Mouse (Mus musculus) thymus, postnatal 0 days (tissue): Measurements from ENCODE around the gene Gpr61. TPM values are rescaled to one million over a fixed set of nuclear protein-coding genes. Genes with fewer than 3 reads are reported as not detected.

ENCODE experiments used
- DNase-seq: peaks from one replicate; pipeline ENCODE4 v3.0.0-alpha.2; 2015; ENCODE audit warnings: low spot score
- polyA plus RNA-seq: library from polyadenylated mRNA; unstranded; fragments of >200 nt; fragmentation: Nextera tagmentation; extraction: Ambion mirVana; gene quantifications from 2 replicates; pipeline ENCODE4 v1.2.1, GENCODE M21; 2015

The Gpr61 gene
- polyA plus RNA-seq = 0.05 TPM in 1 of 2 replicates, not detected in the other

DNA sequence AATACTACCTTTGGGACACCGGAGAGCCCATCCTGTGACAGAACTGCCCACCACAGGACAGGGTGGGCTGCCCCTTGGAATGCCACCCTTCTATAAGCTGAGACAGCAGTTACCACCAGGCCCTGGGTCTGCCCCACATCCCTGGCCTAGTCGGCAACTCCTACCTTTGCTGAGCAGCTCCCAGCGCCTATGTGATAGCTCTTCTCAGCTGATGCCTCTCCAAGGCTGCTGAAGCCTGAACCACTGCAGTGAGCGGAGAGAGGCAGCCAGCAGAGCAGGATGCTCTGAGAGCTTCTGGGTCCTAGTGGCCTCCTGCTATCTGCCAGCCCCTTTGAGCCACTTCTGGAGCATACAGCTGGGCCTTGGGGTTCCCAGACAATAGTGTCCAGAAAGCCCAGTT is at the start of gene Gpr61:
TSS of gene Gpr61 (minus strand) at position 227 of the 400 bp plus-strand sequence.
- DNase-seq = no peak

DNA sequence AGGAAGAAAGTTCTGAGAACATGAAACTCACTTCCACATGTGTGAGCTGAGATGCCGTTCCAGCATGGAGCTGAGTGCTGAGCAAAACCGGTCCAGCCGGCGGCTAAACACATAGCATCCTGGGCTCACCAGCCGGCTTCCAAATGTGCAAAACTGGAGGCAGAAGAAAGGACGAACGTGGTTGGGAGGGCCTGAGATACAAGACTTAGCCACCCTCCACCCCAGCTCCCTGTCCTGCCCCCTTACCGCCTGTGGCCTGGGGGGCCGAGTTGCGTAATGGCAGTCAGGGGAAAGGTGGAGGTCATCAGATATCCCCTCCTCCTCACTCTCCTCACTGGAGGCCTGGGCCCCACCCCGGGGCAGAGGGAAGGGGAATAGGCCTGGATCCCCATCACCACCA is 49.8 kb upstream of the Gpr61 start:
- DNase-seq = no peak

- DNase-seq = peak; percentile 65
These were observed 49.1 kb upstream of the Gpr61 start for GRCm38 (mm10) chr3:108203621-108204325.

GRCm38 (mm10) chr3:108203212-108203611 is 48.5 kb upstream of the Gpr61 start:
- no peak for DNase-seq

DNA sequence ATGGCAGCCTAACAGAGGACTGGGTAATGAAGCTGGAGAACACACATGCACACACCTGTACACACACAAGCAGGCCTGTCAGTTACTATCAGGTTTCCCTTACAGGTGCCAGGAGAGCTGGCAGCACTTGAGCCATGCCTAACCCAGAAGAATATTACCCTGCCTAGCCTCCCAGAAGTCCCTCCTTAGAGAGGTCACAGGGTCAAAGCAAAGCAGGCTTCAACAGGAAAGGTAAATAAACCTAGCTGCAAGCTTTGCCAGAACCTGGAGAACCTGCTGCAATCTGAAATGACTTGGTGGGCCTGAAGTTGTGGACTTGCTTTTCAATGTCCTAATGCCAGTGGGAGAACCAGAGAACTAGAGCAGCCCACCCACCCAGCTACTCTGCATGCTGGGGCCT is 47.8 kb upstream of the Gpr61 start:
- DNase-seq = no peak

GRCm38 (mm10) chr3:108200329-108201323 is 45.9 kb upstream of the Gpr61 start, which contains the start of gene Cyb561d1:
Cyb561d1 (minus strand) TSS chr3:108201212.
- peak; percentile 95 for DNase-seq

- no peak for DNase-seq
These were observed 44.5 kb upstream of the Gpr61 start for GRCm38 (mm10) chr3:108199231-108199630.

- no peak for DNase-seq
These were observed 42.4 kb upstream of the Gpr61 start for GRCm38 (mm10) chr3:108197066-108197497.

DNA sequence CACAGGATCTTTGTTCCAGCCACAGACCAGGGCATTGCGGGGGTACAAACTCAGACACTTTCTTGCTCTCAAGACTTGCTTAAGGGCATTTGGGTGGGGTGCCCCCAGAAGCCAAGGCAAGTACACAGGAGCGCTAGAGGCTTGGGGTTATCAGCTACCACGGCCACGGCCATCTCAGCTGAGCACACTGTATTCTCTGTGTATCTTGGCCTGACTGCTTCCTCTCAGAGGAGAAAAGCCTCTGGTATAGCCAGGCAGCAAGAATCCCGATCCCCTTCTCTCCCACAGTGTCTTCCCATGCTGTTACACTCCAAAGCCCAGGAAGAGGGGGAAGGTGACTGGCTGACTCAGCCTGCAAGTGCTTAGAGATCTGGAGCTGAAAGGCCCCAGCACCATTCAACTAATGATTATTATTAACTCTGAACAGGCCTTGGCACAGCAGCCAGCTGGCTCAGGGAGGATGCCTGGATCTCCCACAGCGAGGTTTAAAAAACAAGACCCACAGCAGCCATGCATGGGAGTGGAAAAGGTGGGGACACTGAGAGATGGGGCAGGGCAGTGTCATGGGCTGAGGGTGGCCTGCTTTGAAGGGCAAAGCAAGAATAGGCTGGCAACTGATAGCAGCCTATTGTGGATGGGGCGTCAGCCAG is 41.4 kb upstream of the Gpr61 start:
- DNase-seq = no peak

DNA sequence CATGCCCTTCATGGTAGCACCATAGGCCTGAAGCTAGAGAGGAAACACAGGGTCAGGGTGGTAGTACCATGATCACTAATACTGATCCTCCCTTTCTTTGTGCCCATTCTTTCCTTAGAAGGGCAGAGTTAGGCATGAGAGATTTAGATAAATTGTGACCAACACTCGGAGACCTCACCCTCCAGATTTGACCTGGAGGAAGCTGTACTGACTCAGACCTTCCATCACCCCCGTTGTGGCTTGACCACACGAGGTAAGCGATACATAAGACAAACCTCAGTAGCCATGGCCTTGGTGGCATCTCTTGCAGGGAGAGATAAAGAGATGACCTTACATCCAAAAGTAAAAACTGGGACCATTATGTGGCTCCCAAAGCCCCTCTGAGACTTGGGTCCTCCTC is 40.6 kb upstream of the Gpr61 start:
- DNase-seq = no peak

DNA sequence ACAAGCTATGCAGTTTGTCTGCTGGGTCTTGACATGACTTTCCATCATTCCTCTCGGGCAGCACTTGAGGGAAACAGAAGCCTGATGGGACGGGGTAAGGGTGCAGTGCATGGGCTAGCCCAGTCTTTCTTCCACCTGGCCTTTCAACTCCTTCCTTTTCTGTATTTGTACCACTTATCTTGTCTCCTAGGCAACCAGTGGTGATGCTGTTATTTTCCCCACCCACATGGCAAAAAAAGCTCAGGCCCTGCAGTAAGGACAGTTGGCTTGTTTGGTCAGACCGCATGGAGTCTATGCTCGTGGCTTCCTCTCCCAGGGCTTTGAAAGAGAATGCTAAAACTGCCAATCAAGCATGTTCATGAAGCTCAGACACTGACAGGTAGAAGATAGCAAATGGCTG is 39.0 kb upstream of the Gpr61 start:
- no peak for DNase-seq

- no peak for DNase-seq
These were observed 35.2 kb upstream of the Gpr61 start for GRCm38 (mm10) chr3:108189897-108190296.

DNA sequence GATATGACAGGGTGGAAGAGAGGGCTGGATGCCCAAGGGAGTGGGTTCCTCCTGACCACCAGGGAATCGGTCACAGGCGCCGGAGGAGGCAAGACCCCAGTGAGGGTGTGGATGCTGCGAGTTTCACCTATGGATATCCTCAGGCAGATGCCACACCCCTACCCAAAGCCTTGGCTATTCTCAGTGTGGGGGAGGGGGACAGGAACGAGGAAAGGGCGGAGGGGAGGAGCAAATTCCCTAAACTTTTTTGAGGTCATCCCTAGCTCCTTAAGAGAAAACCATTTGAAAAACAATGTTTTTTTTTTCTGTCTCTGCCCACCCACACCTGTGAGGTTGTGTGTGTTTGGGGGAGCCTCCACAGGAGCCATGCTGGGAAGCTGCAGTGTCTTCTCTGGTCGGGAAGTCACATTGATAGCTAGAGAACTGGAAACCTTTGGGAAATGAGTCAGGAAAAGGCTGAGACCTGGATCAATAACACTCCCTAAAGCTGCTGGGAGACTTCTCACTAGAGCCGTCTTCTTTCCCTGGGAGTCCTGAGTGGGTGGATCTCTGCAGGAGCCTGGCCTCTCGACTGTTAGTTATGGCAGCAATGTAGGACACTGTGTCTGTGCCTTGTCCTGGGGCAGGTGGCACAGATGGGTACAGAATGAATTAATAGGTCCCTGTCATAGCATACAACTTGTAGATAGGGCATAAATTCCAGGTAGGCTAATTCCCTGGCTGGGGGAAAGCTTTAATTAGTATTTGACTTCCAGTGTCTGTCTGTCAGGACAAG is 34.2 kb upstream of the Gpr61 start:
- DNase-seq = no peak

- DNase-seq = no peak
These were observed 32.6 kb upstream of the Gpr61 start for GRCm38 (mm10) chr3:108187111-108187795.

DNA sequence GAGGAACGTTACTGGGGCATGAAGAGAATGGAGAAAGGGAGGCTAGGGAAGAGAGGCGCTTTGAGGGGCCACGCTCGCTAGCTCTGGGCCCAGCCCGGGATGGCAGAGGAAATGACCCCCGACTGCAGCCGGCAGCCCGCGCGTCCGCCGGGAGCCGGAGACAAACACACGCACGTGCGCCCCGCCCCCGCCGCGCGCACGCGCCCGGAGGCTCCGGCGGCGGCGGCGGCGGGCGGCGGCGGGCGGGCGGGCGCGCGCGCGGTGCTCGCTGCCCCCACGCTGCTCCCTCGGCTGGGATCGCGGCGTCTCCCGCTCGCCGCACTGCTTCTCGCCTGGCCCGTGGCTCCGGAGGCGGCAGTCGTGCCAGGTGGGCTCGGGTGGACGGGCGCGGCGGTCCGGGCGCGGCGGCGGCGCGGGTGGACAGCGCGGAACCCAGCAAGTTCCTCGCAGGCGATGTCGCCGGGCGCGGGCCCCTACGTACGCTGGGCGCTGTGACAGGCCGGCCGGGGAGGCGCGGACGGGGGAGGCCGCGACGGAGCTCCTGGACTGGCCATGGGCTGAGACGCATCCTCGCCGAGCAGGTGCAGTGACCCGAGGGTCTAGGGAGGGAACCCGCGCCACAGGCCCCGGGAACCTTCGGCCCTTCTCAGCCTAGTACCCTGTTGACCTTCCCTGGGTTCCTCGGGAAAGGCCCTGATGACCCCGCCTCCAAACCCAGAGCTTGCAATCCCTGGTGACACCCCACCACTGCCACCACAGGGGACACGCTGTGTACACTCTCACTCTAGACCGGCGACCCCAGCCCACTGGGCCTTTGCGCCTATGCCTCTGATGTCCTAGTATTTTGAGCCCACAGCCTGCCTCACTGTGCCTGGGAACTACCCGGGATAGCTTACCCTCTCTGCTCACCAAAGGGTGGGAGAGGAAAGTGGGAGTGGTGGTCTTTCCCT is 31.7 kb upstream of the Gpr61 start, which contains the start of gene Amigo1:
TSS of gene Amigo1 (plus strand) at position 238 of the 950 bp plus-strand sequence.
- DNase-seq = peak; percentile 65

GRCm38 (mm10) chr3:108185460-108186097 is 30.9 kb upstream of the Gpr61 start:
- DNase-seq = no peak

DNA sequence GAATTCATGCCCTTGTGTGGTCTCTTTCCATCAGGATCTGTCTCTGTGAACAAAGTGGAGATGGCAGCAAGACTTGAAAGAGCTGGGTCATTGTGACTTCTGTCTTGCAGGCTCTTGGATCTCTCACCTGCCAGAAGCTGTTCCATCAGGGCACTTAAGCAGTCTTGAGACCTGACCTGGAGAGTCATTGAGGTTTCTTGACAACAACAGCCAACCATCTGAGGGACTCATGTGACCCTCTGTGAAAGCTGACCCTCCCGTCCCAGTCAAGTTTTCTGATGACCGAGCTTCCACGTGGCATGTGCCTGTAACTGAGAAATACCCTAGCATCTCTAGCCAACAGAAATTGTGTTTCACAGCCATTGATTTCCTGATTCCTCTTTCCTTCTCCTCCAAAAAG is 30.1 kb upstream of the Gpr61 start:
- no peak for DNase-seq

DNA sequence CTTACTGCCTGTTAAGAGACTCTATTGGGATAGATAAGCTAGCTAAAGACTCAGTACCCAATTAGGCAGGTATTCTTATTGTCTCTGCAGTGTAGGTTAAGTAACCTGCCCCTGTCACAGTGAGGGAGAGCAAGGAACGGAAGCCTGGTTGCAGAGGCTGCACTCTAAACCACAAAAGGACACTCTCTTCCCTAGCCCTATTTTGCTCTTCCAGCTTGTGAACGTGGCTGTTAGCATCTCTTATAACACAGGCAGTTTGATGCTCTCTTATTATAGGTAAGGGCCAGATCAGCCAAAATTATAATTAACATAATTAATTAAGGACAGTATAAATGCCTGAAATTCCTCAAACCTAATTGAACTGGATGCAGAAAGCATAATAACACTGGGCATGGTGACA is 25.8 kb upstream of the Gpr61 start:
- no peak for DNase-seq
